Mouse (Mus musculus) embryonic facial prominence, embryonic 13.5 days (tissue): ENCODE data around the gene Hnrnpul2. TPM values are rescaled to one million over a fixed set of nuclear protein-coding genes. Genes with fewer than 3 reads are reported as not detected.

Experiments used
- ATAC-seq: fragments of 200-750 bp; cut with Nextera tagmentation; 2 replicates; pipeline ENCODE4 v1.8.0; 2017; ENCODE audit warnings: low read depth; ENCODE audit not compliant: insufficient number of reproducible peaks, insufficient read depth, low FRiP score, low TSS enrichment
- H3K27ac ChIP-seq: fragments of 300-500 bp; sonication (generic); 2 replicates; pipeline ENCODE4 v1.5.1; 2015; ENCODE audit warnings: moderate library complexity, mild to moderate bottlenecking, inconsistent platforms
- H3K27me3 ChIP-seq: fragments of 300-500 bp; sonication (generic); 2 replicates; pipeline ENCODE4 v1.6.1; 2015; ENCODE audit warnings: mild to moderate bottlenecking, inconsistent platforms
- H3K36me3 ChIP-seq: fragments of 300-500 bp; sonication (generic); 2 replicates; pipeline ENCODE4 v1.6.1; 2015; ENCODE audit warnings: mild to moderate bottlenecking, inconsistent platforms
- H3K4me1 ChIP-seq: fragments of 300-500 bp; sonication (generic); 2 replicates; pipeline ENCODE4 v1.6.1; 2015; ENCODE audit warnings: inconsistent platforms
- H3K4me2 ChIP-seq: fragments of 300-500 bp; sonication (generic); 2 replicates; pipeline ENCODE4 v1.6.1; 2015; ENCODE audit warnings: moderate library complexity, mild to moderate bottlenecking, inconsistent platforms
- H3K4me3 ChIP-seq: fragments of 300-500 bp; sonication (generic); 2 replicates; pipeline ENCODE4 v1.5.1; 2015; ENCODE audit warnings: mild to moderate bottlenecking, inconsistent platforms
- H3K9ac ChIP-seq: fragments of 300-500 bp; sonication (generic); 2 replicates; pipeline ENCODE4 v1.6.1; 2015; ENCODE audit warnings: mild to moderate bottlenecking, inconsistent platforms
- H3K9me3 ChIP-seq: fragments of 300-500 bp; sonication (generic); 2 replicates; pipeline ENCODE4 v1.6.1; 2016; ENCODE audit warnings: inconsistent platforms
- WGBS: fragments of 180-500 bp; shearing (Covaris S2); methylation state at CpG from one replicate; pipeline ENCODE4 v1.1.7; 2015; ENCODE audit warnings: mixed read lengths; 5-methylcytosine and 5-hydroxymethylcytosine counted together
- polyA plus RNA-seq: library from polyadenylated mRNA; unstranded; fragments of >200 nt; fragmentation: Nextera tagmentation; extraction: Ambion mirVana; gene quantifications from 2 replicates; pipeline ENCODE4 v1.2.1, GENCODE M21; 2015

Gene Hnrnpul2
- polyA plus RNA-seq = 7.4 and 7.6 TPM in 2 replicates

DNA sequence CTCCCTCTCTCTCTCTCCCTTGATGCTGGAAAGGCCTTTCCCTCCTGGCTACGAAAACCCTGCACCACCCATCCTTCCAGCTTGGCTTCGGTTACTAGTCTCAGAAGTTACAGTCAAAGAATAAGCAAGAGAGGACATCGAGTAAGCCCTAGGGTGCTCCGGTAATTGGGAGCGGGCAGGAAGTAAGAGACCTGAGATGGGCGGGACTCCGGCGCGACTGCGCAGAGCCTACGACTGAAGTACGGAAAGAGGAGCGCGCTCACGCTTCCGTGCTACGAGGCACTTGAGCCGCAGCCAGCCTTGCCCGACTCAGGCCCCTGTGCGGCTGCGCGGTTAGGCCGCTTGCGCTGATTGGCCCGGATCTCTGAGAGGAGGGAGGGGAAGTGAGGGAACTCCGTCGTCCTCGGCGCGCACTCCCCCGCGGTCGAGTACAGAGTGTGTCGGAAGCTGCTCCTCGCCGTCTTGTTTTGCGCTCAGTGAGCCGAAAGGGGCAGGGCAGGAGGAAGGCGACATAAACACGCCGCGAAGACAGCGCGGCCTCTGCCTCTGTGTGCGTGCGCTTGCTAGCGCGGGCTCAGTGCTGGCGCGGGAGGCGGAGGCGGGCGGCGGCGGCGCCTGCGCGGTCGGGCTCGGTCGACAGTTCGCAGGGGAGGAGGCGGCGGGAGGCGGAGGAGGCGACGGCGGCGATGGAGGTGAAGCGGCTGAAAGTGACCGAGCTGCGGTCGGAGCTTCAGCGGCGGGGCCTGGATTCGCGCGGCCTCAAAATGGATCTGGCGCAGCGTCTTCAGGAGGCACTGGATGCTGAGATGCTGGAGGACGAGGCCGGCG lies at the start of gene Hnrnpul2:
Gene Hnrnpul2, plus strand, starts transcription at position 415 of the 828 bp plus-strand sequence.
- Histone ChIP-seq H3K4me1 (peaks cover 42% of the 10 kb centered on the region), H3K36me3 (peaks cover 39% of the 10 kb centered on the region), H3K27ac (peak within 1 kb of the TSS; percentile 100), H3K27me3 (no peaks in the 10 kb centered on the region), H3K9ac (peak within 1 kb of the TSS; percentile 99), H3K4me3 (peak within 1 kb of the TSS; percentile 100), H3K9me3 (no peaks in the 10 kb centered on the region), H3K4me2 (peak within 1 kb of the TSS; percentile 97)
- ATAC-seq = peak; percentile 95
- under 1% methylated on average over 83 of the region's 83 CpGs for WGBS

DNA sequence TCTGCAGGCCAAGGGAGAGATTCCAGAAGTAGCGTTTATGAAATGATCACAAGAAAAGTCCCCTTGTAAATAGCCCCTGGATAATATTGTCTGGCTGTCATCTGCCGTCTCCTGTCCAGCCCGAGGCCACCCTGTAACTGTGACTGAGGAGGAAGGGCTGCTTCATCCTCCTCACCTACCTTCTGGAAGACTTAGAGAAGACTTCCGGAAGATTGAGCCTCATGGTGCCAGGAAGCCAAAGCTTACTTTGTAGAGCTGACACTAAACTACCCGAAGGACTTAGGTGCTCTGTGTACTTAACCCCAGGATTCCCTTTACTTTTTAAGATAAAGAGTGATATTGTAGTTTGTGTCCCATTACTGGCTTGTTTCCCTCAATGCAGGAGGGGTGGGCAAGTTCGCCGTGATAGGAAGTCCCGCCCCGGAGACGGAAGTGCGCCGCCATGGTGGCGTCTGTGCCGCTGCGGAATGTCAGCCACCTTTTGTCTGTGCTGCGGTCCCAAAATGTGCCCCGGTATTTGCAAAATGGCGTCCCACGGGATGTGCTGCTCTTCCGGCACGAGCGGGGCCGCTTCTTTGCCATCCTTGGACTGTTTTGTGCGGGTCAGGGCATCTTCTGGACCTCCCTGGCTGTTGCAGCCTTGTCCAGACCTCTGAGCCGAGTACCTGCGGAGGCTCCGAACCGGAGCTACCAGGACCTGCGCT lies 49.1 kb upstream of the Hnrnpul2 start, which contains the start of gene Tmem223:
Gene Tmem223, plus strand, starts transcription at position 430 of the 704 bp plus-strand sequence.
- Histone ChIP-seq H3K4me1 (peaks cover 30% of the 10 kb centered on the region), H3K4me2 (peak within 1 kb of the TSS; percentile 74), H3K27ac (peak within 1 kb of the TSS; percentile 93), H3K36me3 (peaks cover 72% of the 10 kb centered on the region), H3K9me3 (no peaks in the 10 kb centered on the region), H3K4me3 (peak within 1 kb of the TSS; percentile 77), H3K9ac (peak within 1 kb of the TSS; percentile 98), H3K27me3 (no peaks in the 10 kb centered on the region)
- ATAC-seq = no peak; the same call in 1 of the 2 replicates
- 19% methylated on average over 29 of the region's 29 CpGs for WGBS

- Histone ChIP-seq H3K9ac (peak overlapping the region; percentile 94), H3K27ac (peak overlapping the region; percentile 98; the same call in 1 of the 2 replicates), H3K27me3 (no peaks in the 10 kb centered on the region), H3K4me1 (peaks cover 31% of the 10 kb centered on the region), H3K36me3 (peaks cover 52% of the 10 kb centered on the region), H3K4me3 (peak overlapping the region; percentile 71), H3K4me2 (peak overlapping the region; percentile 97), H3K9me3 (no peaks in the 10 kb centered on the region)
- no peak for ATAC-seq
- WGBS = 88% methylated on average over 5 of the region's 5 CpGs
Observed at GRCm38 (mm10) chr19:8772996-8773395, 46.8 kb upstream of the Hnrnpul2 start.

DNA sequence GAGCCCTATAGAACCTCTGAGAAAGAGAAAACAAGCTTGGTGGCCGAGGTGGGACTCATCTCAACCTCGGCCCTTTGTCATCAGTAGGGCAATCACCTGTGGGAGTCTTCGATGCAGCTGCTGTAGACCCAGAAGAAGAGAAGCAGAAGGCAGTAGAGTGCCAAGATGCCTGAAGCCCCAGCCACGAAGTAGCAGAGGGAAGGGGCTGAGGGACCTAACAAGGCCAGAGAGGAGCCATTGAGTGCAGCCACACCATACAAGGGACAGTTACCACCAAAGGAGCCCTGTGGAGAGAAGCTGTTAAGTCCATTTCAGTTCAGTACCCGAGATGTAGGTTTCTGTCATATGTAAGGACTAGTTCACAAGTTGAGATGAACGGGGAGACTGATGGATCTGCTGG lies 46.4 kb upstream of the Hnrnpul2 start:
- peaks cover 52% of the 10 kb centered on the region for H3K36me3 ChIP-seq
- ATAC-seq = no peak

GRCm38 (mm10) chr19:8774086-8774835 lies 45.5 kb upstream of the Hnrnpul2 start, which contains the start of gene Tmem179b:
TSS of gene Tmem179b (minus strand) at chr19:8774467.
- under 1% methylated on average over 68 of the region's 68 CpGs for WGBS
- H3K4me2 ChIP-seq = peak within 1 kb of the TSS; percentile 97

More for the DNA sequence above, 46.4 kb upstream of the Hnrnpul2 start:
- Histone ChIP-seq H3K27me3 (no peaks in the 10 kb centered on the region), H3K4me1 (peaks cover 31% of the 10 kb centered on the region), H3K9ac (peak overlapping the region; percentile 94), H3K9me3 (no peaks in the 10 kb centered on the region), H3K27ac (peak overlapping the region; percentile 98; the same call in 1 of the 2 replicates), H3K4me3 (peak overlapping the region; percentile 71), H3K4me2 (peak overlapping the region; percentile 97)
- WGBS = 62% methylated on average over 6 of the region's 6 CpGs

DNA sequence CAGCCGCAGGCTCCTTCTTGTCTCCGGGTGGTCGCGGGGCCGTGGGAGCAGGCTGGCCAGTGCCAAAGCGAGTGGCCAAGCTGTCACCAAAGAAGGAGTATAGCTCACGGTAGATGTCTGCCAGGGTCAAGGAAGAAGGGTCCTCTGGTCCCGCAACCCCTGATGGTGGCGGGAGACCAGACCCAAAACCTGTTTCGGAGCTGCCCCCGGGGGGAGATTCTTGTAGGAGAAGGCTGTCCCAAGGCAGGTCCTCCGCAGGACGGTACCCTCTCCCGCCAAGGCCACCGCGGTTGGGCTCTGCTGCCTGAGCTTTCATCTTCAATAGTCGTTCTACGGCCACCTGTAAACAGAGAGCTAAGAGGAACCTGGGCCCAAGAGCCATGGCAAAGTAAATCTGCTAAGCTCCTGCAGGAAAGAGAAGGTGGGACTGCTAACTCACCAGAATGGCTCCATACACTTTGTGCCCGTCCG lies 44.8 kb upstream of the Hnrnpul2 start:
- Histone ChIP-seq H3K36me3 (peaks cover 48% of the 10 kb centered on the region), H3K4me3 (peak overlapping the region; percentile 71), H3K27ac (peak overlapping the region; percentile 98), H3K9me3 (no peaks in the 10 kb centered on the region), H3K4me2 (peak overlapping the region; percentile 97), H3K27me3 (no peaks in the 10 kb centered on the region), H3K4me1 (peaks cover 31% of the 10 kb centered on the region), H3K9ac (peak overlapping the region; percentile 94)
- 3% methylated on average over 20 of the region's 20 CpGs for WGBS
- ATAC-seq = peak; percentile 5; the same call in 1 of the 2 replicates

More at GRCm38 (mm10) chr19:8774086-8774835, 45.5 kb upstream of the Hnrnpul2 start, which contains the start of gene Tmem179b:
- H3K4me1 ChIP-seq = peaks cover 31% of the 10 kb centered on the region
- H3K4me3 ChIP-seq = peak within 1 kb of the TSS; percentile 71
- H3K36me3 ChIP-seq = peaks cover 50% of the 10 kb centered on the region
- H3K9me3 ChIP-seq = no peaks in the 10 kb centered on the region
- peak within 1 kb of the TSS; percentile 98 for H3K27ac ChIP-seq
- peak within 1 kb of the TSS; percentile 94 for H3K9ac ChIP-seq
- peak; percentile 92 for ATAC-seq
- no peaks in the 10 kb centered on the region for H3K27me3 ChIP-seq

DNA sequence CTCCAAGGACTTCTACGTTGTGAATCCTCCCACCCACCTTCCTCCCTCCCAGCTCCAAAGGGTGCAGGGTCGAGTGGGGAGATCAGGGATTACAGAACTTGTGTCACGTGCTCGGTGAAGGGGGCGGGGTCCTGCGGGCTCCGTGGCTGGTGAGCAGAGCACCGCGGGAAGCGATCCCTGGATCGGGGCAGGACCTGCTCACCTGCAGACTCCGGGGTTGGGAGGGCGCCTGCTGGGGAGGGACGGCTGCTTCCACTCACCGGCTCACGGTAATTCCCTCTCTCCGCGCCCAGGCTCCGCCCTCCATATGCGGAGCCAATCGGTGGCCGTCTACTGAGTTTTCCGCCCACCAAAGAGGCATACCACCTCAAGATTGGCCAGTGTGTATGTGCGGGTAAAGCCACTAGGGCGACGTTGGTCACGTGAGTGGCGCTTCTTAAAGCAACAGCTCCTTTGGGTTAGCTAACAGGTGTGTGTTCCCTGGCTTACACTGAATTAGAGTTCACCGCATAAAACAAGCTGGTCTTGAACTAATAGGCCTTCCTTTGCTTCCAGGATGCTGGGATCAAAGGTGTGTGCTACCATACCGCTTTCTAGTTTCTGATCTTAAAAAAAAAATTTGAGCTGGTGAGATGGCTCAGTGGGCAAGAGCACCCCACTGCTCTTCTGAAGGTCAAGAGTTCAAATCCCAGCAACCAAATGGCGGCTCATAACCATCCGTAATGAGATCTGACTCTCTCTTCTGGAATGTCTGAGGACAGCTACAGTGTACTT lies 33.6 kb upstream of the Hnrnpul2 start, which contains the start of gene Taf6l:
Gene Taf6l, minus strand, starts transcription at position 410 of the 774 bp plus-strand sequence.
- peak; percentile 99 for ATAC-seq
- H3K27ac ChIP-seq = peak within 1 kb of the TSS; percentile 86
- peaks cover 32% of the 10 kb centered on the region for H3K36me3 ChIP-seq
- no peaks in the 10 kb centered on the region for H3K9me3 ChIP-seq
- peak within 1 kb of the TSS; percentile 73 for H3K9ac ChIP-seq
- peaks cover 7% of the 10 kb centered on the region for H3K4me1 ChIP-seq
- peak within 1 kb of the TSS; percentile 62 for H3K4me2 ChIP-seq
- WGBS = under 1% methylated on average over 32 of the region's 32 CpGs
- no peaks in the 10 kb centered on the region for H3K27me3 ChIP-seq
- peak within 1 kb of the TSS; percentile 76 for H3K4me3 ChIP-seq

DNA sequence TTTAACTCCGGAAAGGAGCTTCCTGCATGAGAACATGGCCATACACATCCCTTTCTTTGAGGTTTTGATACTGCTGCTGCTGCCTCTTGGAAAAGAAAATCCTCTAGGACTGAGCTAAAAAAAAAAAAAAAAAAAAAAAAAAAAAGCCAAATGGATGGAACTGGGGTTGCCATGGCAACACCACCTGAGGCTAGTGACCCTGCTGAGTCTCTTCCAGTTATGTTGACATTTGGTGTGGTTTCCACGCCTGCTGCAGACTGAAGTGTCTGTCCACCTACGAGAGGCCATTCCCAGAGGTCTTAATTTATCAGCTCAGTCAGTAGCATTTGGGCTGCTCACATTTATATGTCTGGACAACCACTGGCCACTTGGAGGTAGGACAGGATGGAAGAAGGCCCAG lies 31.3 kb upstream of the Hnrnpul2 start:
- Histone ChIP-seq H3K36me3 (peaks cover 29% of the 10 kb centered on the region), H3K27me3 (no peaks in the 10 kb centered on the region), H3K27ac (no peak overlapping the region), H3K9me3 (no peaks in the 10 kb centered on the region), H3K4me1 (peaks cover 7% of the 10 kb centered on the region), H3K4me2 (no peak overlapping the region), H3K4me3 (no peak overlapping the region), H3K9ac (no peak overlapping the region)
- no peak for ATAC-seq
- 21% methylated on average over 3 of the region's 3 CpGs for WGBS

GRCm38 (mm10) chr19:8789171-8789570 lies 30.6 kb upstream of the Hnrnpul2 start:
- no peaks in the 10 kb centered on the region for H3K9me3 ChIP-seq
- no peak overlapping the region for H3K27ac ChIP-seq
- H3K4me2 ChIP-seq = no peak overlapping the region
- H3K4me3 ChIP-seq = no peak overlapping the region
- ATAC-seq = no peak
- H3K27me3 ChIP-seq = no peaks in the 10 kb centered on the region
- 44% methylated on average over 1 of the region's 1 CpGs for WGBS
- H3K9ac ChIP-seq = no peak overlapping the region
- peaks cover 31% of the 10 kb centered on the region for H3K36me3 ChIP-seq
- peaks cover 7% of the 10 kb centered on the region for H3K4me1 ChIP-seq

DNA sequence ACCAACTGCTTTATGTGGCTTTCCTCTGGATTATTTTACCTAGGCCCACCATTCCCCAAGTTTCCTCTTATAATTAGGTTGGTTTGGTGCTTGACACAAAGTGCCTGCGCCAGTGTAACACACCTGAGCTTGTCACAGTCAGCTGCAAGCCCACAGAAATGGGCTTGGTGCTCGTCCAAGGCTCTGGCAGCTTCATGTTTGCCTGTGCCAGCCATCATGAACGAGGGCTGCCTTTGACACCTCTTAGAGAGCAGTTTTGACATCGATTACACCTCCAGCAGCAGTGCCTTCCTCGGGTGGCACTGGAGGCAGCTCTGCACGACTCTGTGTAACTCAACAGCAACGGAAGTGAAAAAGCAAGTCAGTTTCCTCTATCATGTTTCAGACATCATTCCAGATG lies 29.6 kb upstream of the Hnrnpul2 start:
- Histone ChIP-seq H3K4me2 (no peak overlapping the region), H3K4me1 (peaks cover 5% of the 10 kb centered on the region), H3K4me3 (no peak overlapping the region), H3K9ac (0 out of 2 replicates have a peak overlapping the region, but pooled peaks have one; percentile 2), H3K9me3 (no peaks in the 10 kb centered on the region), H3K36me3 (peaks cover 41% of the 10 kb centered on the region), H3K27ac (no peak overlapping the region), H3K27me3 (no peaks in the 10 kb centered on the region)
- WGBS = 80% methylated on average over 7 of the region's 7 CpGs
- no peak for ATAC-seq
